Mouse (Mus musculus): ENCODE data around the gene P4ha1. TPM values are rescaled to one million over a fixed set of nuclear protein-coding genes. Genes with fewer than 3 reads are reported as not detected.

The P4ha1 gene
- polyA plus RNA-seq, 1 experiment from 2014 or later = 60.6 TPM

- H3K9ac ChIP-seq (ENCODE audit: low read depth, low read length) = no peak overlapping the region
- no peak for DNase-seq (ENCODE audit: low spot score)
- 81% methylated on average over 6 of the region's 6 CpGs for WGBS
- ATAC-seq (replicated peaks; ENCODE audit: low FRiP score) = no peak
- no peak overlapping the region for H3K27ac ChIP-seq (ENCODE audit: low read depth, low read length)
- H3K27me3 ChIP-seq (replicated peaks; ENCODE audit: control insufficient read depth, insufficient read depth, low read length) = no peaks in the 10 kb centered on the region
- H3K4me2 ChIP-seq = no peak overlapping the region
- H3K36me3 ChIP-seq (ENCODE audit: control insufficient read depth, insufficient read depth, low read length) = peaks cover 6% of the 10 kb centered on the region
- no peaks in the 10 kb centered on the region for H3K9me3 ChIP-seq (ENCODE audit: control insufficient read depth, low read length)
- H3K4me3 ChIP-seq (ENCODE audit: low read depth, low read length) = no peak overlapping the region
- peaks cover 36% of the 10 kb centered on the region for H3K4me1 ChIP-seq (replicated peaks; ENCODE audit: control insufficient read depth, insufficient read depth, low read length)
Measured at GRCm38 (mm10) chr10:59331546-59332256, 8.6 kb downstream of the P4ha1 start.

DNA sequence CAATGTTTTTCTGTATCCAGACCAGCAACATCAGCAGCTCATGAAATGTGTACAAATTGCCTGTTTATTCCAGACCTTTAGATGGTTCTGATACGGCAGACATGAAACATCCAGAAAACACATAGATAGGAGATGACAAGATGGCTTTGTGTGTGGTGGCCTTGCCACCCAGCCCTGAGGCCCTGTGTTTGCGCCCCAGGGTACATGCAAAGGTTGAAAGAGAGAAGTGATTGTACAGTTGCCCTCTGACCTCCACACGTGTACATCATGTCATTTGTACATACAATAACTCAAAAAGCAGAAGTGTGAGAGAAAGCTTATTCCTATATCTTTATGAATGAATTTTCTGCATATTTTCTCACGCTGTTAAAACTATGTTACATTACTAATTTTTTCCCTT lies 10.3 kb downstream of the P4ha1 start:
- DNase-seq (ENCODE audit: low spot score) (no peak), ATAC-seq (replicated peaks; ENCODE audit: low FRiP score) (no peak)
- no peak overlapping the region for H3K4me3 ChIP-seq (ENCODE audit: low read depth, low read length)
- H3K36me3 ChIP-seq (ENCODE audit: control insufficient read depth, insufficient read depth, low read length) = peaks cover 10% of the 10 kb centered on the region
- no peak overlapping the region for H3K9ac ChIP-seq (ENCODE audit: low read depth, low read length)
- H3K27ac ChIP-seq (ENCODE audit: low read depth, low read length) = no peak overlapping the region
- no peaks in the 10 kb centered on the region for H3K9me3 ChIP-seq (ENCODE audit: control insufficient read depth, low read length)
- no peak overlapping the region for H3K4me2 ChIP-seq
- H3K27me3 ChIP-seq (replicated peaks; ENCODE audit: control insufficient read depth, insufficient read depth, low read length) = no peaks in the 10 kb centered on the region
- WGBS = 88% methylated on average over 4 of the region's 4 CpGs
- H3K4me1 ChIP-seq (replicated peaks; ENCODE audit: control insufficient read depth, insufficient read depth, low read length) = peaks cover 36% of the 10 kb centered on the region

DNA sequence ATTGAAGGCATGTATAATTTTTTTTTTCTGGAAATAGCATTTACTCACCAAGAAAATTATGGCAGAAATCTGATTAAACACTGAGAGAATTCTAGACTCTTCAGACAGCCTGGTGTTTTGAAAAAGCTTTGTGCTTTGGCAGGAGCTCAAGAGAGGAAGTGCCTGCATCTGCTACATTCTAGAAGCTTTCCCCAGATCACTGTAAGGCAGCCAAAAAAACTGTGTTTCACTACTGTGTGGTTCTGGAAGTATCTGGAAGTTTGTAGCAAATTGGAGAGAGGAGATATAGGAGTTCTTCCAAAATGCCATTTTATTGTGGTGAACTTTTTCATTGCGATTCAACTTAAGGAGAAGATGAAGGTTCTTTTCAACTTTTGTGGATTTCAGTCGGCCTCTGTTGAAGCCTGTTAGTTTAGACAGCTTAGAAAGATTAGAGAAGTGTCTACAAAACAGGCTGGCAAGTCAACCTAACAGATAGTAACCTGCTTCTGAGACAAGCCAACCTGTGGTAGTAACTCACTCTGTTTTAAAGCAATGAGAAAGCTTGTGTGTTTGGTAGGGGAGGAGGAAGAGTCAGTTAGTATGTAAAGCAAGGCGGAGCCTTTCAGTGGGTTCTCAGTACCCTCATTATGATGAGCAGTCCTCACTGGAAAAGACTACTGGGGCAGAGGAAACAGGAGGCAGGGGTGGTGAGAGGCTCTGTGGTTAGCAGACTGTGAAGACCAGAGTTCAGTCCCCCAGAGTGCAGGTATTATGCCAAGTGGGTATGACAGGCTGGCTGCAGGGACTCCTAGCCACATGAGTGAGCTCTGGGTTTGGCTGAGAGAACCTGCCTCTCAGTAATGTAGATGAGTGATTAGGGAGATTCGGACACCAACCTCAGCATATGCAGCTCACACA lies 12.1 kb downstream of the P4ha1 start:
- peak overlapping the region; percentile 53 for H3K27ac ChIP-seq (ENCODE audit: low read depth, low read length)
- H3K27me3 ChIP-seq (replicated peaks; ENCODE audit: control insufficient read depth, insufficient read depth, low read length) = no peaks in the 10 kb centered on the region
- DNase-seq (ENCODE audit: low spot score) (no peak), ATAC-seq (replicated peaks; ENCODE audit: low FRiP score) (peak; percentile 53)
- H3K4me3 ChIP-seq (ENCODE audit: low read depth, low read length) = no peak overlapping the region
- H3K4me1 ChIP-seq (replicated peaks; ENCODE audit: control insufficient read depth, insufficient read depth, low read length) = peaks cover 32% of the 10 kb centered on the region
- no peaks in the 10 kb centered on the region for H3K9me3 ChIP-seq (ENCODE audit: control insufficient read depth, low read length)
- peaks cover 14% of the 10 kb centered on the region for H3K36me3 ChIP-seq (ENCODE audit: control insufficient read depth, insufficient read depth, low read length)
- WGBS = 70% methylated on average over 4 of the region's 4 CpGs
- H3K4me2 ChIP-seq = no peak overlapping the region
- H3K9ac ChIP-seq (ENCODE audit: low read depth, low read length) = peak overlapping the region; percentile 12; the same call in 1 of the 2 replicates

- Histone ChIP-seq H3K27ac (ENCODE audit: low read depth, low read length) (no peak overlapping the region; the same call in 1 of the 2 replicates), H3K9me3 (ENCODE audit: control insufficient read depth, low read length) (no peaks in the 10 kb centered on the region), H3K4me2 (no peak overlapping the region), H3K4me1 (replicated peaks; ENCODE audit: control insufficient read depth, insufficient read depth, low read length) (peaks cover 24% of the 10 kb centered on the region), H3K36me3 (ENCODE audit: control insufficient read depth, insufficient read depth, low read length) (peaks cover 14% of the 10 kb centered on the region), H3K4me3 (ENCODE audit: low read depth, low read length) (no peak overlapping the region), H3K27me3 (replicated peaks; ENCODE audit: control insufficient read depth, insufficient read depth, low read length) (no peaks in the 10 kb centered on the region), H3K9ac (ENCODE audit: low read depth, low read length) (no peak overlapping the region)
- no peak for ATAC-seq (replicated peaks; ENCODE audit: low FRiP score)
- 84% methylated on average over 2 of the region's 2 CpGs for WGBS
- no peak for DNase-seq (ENCODE audit: low spot score)
Measured at GRCm38 (mm10) chr10:59336124-59336523, 13.0 kb downstream of the P4ha1 start.

- Histone ChIP-seq H3K4me1 (replicated peaks; ENCODE audit: control insufficient read depth, insufficient read depth, low read length) (peaks cover 23% of the 10 kb centered on the region), H3K4me2 (no peak overlapping the region), H3K27me3 (replicated peaks; ENCODE audit: control insufficient read depth, insufficient read depth, low read length) (no peaks in the 10 kb centered on the region), H3K4me3 (ENCODE audit: low read depth, low read length) (no peak overlapping the region), H3K9ac (ENCODE audit: low read depth, low read length) (no peak overlapping the region), H3K36me3 (ENCODE audit: control insufficient read depth, insufficient read depth, low read length) (peaks cover 36% of the 10 kb centered on the region), H3K27ac (ENCODE audit: low read depth, low read length) (no peak overlapping the region), H3K9me3 (ENCODE audit: control insufficient read depth, low read length) (no peaks in the 10 kb centered on the region)
- 61% methylated on average over 2 of the region's 2 CpGs for WGBS
- ATAC-seq (replicated peaks; ENCODE audit: low FRiP score) (no peak), DNase-seq (ENCODE audit: low spot score) (no peak)
Measured at GRCm38 (mm10) chr10:59346560-59346959, 23.5 kb downstream of the P4ha1 start.

- peak overlapping the region; percentile 47 for H3K4me2 ChIP-seq
- peaks cover 23% of the 10 kb centered on the region for H3K4me1 ChIP-seq (replicated peaks; ENCODE audit: control insufficient read depth, insufficient read depth, low read length)
- H3K9ac ChIP-seq (ENCODE audit: low read depth, low read length) = peak overlapping the region; percentile 27; the same call in 1 of the 2 replicates
- ATAC-seq (replicated peaks; ENCODE audit: low FRiP score) (peak; percentile 100), DNase-seq (ENCODE audit: low spot score) (peak; percentile 42)
- no peaks in the 10 kb centered on the region for H3K9me3 ChIP-seq (ENCODE audit: control insufficient read depth, low read length)
- no peak overlapping the region for H3K4me3 ChIP-seq (ENCODE audit: low read depth, low read length)
- 42% methylated on average over 9 of the region's 9 CpGs for WGBS
- H3K27ac ChIP-seq (ENCODE audit: low read depth, low read length) = peak overlapping the region; percentile 93
- no peaks in the 10 kb centered on the region for H3K27me3 ChIP-seq (replicated peaks; ENCODE audit: control insufficient read depth, insufficient read depth, low read length)
- H3K36me3 ChIP-seq (ENCODE audit: control insufficient read depth, insufficient read depth, low read length) = peaks cover 44% of the 10 kb centered on the region
Measured at GRCm38 (mm10) chr10:59348200-59348599, 25.1 kb downstream of the P4ha1 start.

DNA sequence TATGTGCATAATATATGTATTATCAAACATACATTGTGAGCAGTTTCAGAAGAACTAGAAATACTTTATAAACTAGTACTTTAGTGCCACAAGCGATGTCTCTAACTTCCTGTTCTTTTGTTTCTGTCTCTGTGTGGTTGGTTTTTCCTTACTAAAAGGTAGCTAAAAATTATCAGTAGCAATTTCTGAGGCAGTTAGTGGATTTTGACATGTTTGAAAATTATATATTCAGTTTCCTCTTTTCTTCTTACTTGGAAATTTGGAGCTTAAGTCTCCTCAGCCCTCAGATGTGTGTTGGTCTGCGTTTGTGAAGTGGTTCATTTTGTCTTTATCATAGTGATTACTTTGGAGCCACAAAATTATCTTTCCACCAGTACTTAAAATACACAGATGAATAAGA lies 26.4 kb downstream of the P4ha1 start:
- Histone ChIP-seq H3K4me3 (ENCODE audit: low read depth, low read length) (no peak overlapping the region), H3K9ac (ENCODE audit: low read depth, low read length) (no peak overlapping the region), H3K27me3 (replicated peaks; ENCODE audit: control insufficient read depth, insufficient read depth, low read length) (no peaks in the 10 kb centered on the region), H3K27ac (ENCODE audit: low read depth, low read length) (no peak overlapping the region), H3K9me3 (ENCODE audit: control insufficient read depth, low read length) (no peaks in the 10 kb centered on the region), H3K4me1 (replicated peaks; ENCODE audit: control insufficient read depth, insufficient read depth, low read length) (peaks cover 23% of the 10 kb centered on the region), H3K4me2 (no peak overlapping the region), H3K36me3 (ENCODE audit: control insufficient read depth, insufficient read depth, low read length) (peaks cover 42% of the 10 kb centered on the region)
- WGBS = 85% methylated on average over 2 of the region's 2 CpGs
- no peak for ATAC-seq (replicated peaks; ENCODE audit: low FRiP score)
- DNase-seq (ENCODE audit: low spot score) = no peak

- H3K4me2 ChIP-seq = no peak overlapping the region
- H3K9me3 ChIP-seq (ENCODE audit: control insufficient read depth, low read length) = no peaks in the 10 kb centered on the region
- H3K4me3 ChIP-seq (ENCODE audit: low read depth, low read length) = no peak overlapping the region
- ATAC-seq (replicated peaks; ENCODE audit: low FRiP score) (no peak), DNase-seq (ENCODE audit: low spot score) (no peak)
- H3K4me1 ChIP-seq (replicated peaks; ENCODE audit: control insufficient read depth, insufficient read depth, low read length) = peaks cover 6% of the 10 kb centered on the region
- H3K9ac ChIP-seq (ENCODE audit: low read depth, low read length) = no peak overlapping the region
- H3K27me3 ChIP-seq (replicated peaks; ENCODE audit: control insufficient read depth, insufficient read depth, low read length) = no peaks in the 10 kb centered on the region
- peaks cover 52% of the 10 kb centered on the region for H3K36me3 ChIP-seq (ENCODE audit: control insufficient read depth, insufficient read depth, low read length)
- no peak overlapping the region for H3K27ac ChIP-seq (ENCODE audit: low read depth, low read length)
- 76% methylated on average over 1 of the region's 1 CpGs for WGBS
Measured at GRCm38 (mm10) chr10:59353065-59353464, 30.0 kb downstream of the P4ha1 start.
